Mouse (Mus musculus) gastrocnemius, adult 2 months (tissue): ENCODE results near the gene Cort. TPM values are rescaled to one million over a fixed set of nuclear protein-coding genes. Genes with fewer than 3 reads are reported as not detected.
"Not testable (repeated sequence)": the region's sequence is repeated elsewhere in the genome, so short reads cannot be mapped to it uniquely, and the experiment has no call there.

Source experiments
- DNase-seq: peaks from one replicate; pipeline ENCODE4 v3.0.0; 2022
- H3K27ac ChIP-seq: fragments of 200-600 bp; 2 replicates; pipeline ENCODE4 v1.8.1; 2022; ENCODE audit warnings: mild to moderate bottlenecking
- H3K4me3 ChIP-seq: fragments of 200-600 bp; 2 replicates; pipeline ENCODE4 v1.8.1; 2022; ENCODE audit warnings: mild to moderate bottlenecking, moderate library complexity
- CTCF ChIP-seq: fragments of 200-600 bp; IDR thresholded peaks from 2 replicates; pipeline ENCODE4 v1.8.1; 2022; ENCODE audit warnings: antibody characterized with exemption, mild to moderate bottlenecking, moderate library complexity
- intact Hi-C: fragments of 180-260 bp; cut with DNase I; formaldehyde crosslinking; loops from one replicate; pipeline ENCODE4 v1.15.1; 2025
- total RNA-seq, 2 experiments: library from RNA; stranded (reverse); gene quantifications; 2 replicates each; pipeline ENCODE4 v1.2.3; 2021

Gene Cort
- total RNA-seq, 2 experiments from 2014 or later = 0.36 to 0.51 TPM

DNA sequence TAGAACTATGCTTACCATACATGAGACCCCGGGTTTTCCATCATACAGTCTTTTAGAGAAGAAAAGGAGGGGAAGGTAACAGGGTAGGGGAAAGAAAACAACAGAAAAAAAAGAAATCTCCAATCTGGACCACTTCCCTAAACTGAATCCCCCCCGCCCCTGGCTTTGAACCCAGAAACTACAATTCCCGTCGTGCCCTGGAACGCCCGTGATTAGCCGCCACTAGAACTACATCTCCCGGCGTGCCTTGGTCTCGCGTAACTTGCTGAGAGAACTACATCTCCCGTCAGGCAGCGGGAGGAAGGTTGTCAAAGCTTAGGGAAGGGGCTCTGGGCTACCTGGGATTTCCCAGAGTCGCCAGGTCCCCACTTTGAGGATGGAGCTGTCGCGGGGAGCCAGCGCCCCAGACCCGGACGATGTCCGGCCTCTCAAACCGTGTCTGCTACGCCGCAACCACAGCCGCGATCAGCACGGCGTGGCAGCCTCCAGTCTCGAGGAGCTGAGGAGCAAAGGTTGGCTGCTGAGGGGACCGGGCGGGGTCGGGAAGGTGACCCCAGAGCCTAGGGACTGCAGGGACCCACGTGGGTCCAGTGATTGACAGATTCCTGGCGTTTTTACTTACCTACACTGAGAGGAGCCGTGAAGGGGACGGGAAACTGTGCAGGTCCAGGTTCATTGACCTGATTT lies 22.5 kb downstream of the Cort start, which contains the start of gene Dffa:
Gene Dffa, plus strand, starts transcription at position 272 of the 687 bp plus-strand sequence.
- intact Hi-C loops = no loop called here
- peak within 1 kb of the TSS; percentile 89 for H3K4me3 ChIP-seq
- peak; percentile 93 for DNase-seq
- peak; percentile 19; the same call in 1 of the 2 replicates for TF ChIP-seq CTCF
- peak within 1 kb of the TSS; percentile 91 for H3K27ac ChIP-seq

DNA sequence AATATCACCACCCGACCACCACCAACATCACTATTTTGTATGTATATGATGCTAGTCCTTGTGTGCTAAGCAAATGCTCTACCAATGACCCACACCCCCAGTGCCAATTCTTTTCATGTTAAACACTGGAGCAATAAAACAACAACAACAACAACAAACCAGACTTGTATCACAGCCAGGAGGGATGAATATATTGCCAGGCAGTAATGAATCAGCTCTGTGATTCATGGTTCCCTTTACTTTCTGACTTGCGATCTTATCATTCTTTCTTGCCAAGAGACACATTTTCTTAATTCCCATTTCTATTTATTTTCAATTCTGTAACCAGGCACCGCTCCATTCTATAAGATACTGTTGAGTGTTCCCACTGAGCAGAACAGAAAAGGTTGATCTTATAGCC lies 25.1 kb downstream of the Cort start:
- H3K4me3 ChIP-seq = no peak overlapping the region
- H3K27ac ChIP-seq = no peak overlapping the region
- TF ChIP-seq CTCF = no peak
- no peak for DNase-seq
- intact Hi-C loops = no loop called here

DNA sequence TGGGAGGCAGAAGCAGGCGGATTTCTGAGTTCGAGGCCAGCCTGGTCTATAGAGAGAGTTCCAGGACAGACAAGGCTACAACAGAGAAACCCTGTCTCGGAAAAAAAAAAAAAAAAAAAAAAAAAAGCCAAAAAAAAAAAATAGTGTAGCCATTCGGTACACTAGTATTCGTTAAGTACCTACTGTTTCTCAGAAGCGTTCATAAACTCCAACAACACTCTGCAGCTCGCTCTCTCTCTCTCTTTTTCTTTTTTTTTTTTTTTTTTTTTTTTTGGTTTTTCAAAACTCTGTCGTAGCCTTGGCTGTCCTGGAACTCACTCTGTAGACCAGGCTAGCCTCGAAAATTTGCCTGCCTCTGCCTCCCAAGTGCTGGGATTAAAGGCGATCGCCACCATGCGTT lies 26.1 kb downstream of the Cort start:
- H3K4me3 ChIP-seq, H3K27ac ChIP-seq, intact Hi-C loops, DNase-seq: not testable (repeated sequence)

DNA sequence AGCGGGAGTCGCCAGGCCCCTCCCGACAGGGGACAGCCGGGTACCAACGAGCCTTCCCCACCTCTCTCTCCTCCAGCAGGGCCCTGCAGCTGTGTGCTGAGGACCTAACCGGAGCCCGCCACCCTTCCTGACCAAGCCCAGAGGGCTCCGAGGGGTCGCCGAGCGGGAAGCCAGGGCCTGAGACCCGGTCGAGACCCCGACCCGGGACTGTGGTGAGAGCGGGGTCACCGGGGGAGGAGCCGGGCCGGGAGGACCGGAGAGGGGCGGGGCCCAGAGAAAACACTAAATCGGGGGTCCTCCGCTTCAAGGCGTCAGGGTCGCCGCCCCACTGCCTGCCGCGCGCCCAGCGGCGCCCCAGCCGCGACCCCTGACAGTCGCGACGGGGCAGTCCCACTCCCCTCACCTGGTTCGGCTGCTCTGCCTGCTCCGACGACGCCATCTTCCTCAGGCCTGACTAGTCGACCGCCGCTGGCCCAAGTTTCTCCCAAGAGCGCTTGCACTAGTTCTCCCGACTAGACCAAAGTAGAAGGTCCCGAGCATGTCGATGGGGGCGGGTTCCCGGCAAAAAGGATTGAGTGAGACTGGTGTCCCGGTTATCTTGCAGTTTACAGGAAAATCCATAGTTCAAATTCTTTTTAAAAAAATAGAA lies 27.1 kb downstream of the Cort start, which contains the start of gene Pex14:
Gene Pex14, minus strand, starts transcription at position 508 of the 649 bp plus-strand sequence.
- H3K4me3 ChIP-seq = peak within 1 kb of the TSS; percentile 86
- intact Hi-C loops = no loop called here
- peak within 1 kb of the TSS; percentile 96 for H3K27ac ChIP-seq
- no peak for TF ChIP-seq CTCF
- peak; percentile 92 for DNase-seq

DNA sequence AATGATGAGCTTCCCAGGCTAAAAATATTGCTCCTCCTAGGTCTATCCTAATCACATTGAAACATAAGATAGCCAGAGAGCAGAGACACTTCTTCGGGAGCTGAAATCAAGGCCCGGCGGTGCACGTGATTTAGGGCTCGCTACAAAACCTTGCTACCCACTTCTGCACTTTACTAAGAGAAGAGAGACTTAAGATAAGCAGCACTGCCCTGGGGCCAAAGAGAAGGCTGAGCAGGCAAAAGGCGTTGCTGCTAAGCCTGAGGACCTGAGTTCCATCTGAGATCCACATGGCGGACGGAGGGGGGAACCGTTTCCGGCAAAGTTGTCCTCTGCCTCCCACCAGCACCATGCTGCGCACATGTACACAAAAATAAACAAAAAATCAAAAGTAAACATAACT lies 28.0 kb downstream of the Cort start:
- intact Hi-C loops = no loop called here
- no peak for DNase-seq
- no peak for TF ChIP-seq CTCF
- peak overlapping the region; percentile 86 for H3K4me3 ChIP-seq
- peak overlapping the region; percentile 96; the same call in 1 of the 2 replicates for H3K27ac ChIP-seq

DNA sequence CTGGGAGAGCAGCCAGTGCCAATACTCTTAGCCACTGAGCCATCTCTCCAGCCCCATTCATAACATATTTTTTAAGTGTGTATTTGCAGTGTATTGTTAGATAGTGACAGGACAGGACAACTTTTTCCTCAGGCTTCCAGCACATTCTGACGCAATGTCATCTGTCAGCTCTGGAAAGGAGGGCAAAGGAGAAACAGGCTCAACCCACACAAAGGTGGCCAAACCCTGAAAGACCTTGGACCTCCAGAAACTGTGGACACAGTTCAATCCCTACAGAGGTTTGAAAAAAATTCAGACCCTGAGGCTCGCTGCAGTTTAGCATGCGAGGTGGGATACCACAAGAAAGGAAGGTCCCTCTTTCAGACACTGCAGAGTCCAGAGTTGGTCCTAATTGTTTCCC lies 28.6 kb downstream of the Cort start:
- intact Hi-C loops = no loop called here
- Histone ChIP-seq H3K4me3 (peak overlapping the region; percentile 86), H3K27ac (no peak overlapping the region)
- no peak for TF ChIP-seq CTCF
- no peak for DNase-seq

DNA sequence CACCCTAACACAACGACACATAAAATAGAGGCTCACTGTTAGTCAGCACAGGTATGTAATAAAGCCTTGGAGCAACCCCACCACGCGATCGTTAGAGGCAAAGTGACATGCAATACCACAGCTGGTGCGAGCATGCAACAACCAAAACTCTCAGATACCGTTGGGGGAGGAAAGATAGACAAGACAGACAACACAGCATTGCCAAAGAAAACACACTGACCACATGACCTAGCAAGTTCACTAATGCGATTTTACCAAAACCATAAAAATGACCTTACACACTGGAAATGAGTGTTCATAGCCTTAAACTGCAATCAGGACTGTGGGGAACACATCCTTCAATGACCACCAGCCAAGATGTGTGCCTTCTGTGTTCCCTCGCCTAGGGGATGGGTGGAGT lies 35.2 kb downstream of the Cort start:
- no peak for TF ChIP-seq CTCF

DNA sequence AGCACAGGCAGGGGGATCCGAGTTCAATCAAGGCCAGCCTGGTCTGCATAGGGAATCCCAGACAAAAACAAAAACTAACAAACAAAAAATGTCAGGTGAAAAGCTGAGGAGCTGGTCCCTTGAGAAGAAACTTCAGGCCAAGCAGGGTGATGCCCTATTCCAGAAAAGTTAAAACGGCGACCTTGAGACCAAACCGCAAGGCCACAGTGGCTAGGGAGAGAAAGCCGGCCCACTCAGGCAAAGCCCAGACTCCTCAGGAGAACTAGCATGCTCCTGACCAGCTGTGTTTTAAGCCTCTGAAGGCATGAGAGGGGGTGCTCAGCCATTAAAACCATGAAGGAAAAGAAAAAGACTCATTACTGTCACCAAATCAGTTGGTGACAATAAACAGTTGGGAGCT lies 41.2 kb downstream of the Cort start:
- H3K27ac ChIP-seq = no peak overlapping the region
- intact Hi-C loops = no loop called here
- H3K4me3 ChIP-seq = no peak overlapping the region
- no peak for DNase-seq
- no peak for TF ChIP-seq CTCF

More for the DNA sequence above, 35.2 kb downstream of the Cort start:
- Histone ChIP-seq H3K27ac (no peak overlapping the region), H3K4me3 (no peak overlapping the region)
- intact Hi-C loops = no loop called here
- DNase-seq = no peak

DNA sequence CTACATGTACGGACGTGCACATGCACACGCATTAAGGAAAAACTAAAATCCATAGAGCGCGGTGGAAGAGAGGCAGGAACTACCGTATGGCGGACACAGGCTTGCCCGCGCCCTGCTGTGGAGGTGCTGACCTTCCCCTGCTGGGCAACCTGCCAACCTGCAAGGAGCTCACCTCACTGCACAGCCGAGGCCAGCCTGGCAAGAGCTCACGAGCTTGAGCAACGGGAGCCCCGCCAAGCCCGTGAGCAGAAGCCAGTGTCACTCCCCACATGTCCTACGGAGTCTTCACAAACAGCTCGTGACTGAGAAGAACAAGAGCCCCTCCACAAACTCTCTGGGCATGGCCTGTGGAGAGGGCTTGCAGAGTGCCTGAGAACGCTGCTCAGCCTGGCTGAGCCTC lies 45.0 kb downstream of the Cort start:
- H3K27ac ChIP-seq = peak overlapping the region; percentile 79
- TF ChIP-seq CTCF = no peak
- intact Hi-C loops = no loop called here
- H3K4me3 ChIP-seq = peak overlapping the region; percentile 37
- DNase-seq = peak; percentile 88

DNA sequence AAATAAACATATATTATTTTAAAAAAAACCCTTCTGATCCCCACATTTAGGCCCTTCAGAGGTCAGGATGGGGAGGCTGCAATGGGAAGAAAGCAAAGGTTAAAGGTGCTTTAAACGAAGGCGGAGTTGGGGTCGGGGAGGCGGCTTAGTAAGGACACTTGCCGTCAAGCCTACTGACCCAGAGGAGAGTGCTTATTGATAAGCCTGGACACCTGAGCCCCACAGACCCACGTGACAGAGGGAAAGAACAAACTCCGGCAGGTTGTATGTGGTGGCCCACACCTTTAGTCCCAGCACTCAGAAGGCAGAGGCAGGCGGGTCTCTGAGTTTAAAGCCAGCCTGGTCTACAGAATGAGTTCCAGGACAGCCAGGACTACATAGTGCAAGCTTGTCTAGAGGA lies 46.5 kb downstream of the Cort start:
- intact Hi-C loops = no loop called here
- no peak overlapping the region for H3K4me3 ChIP-seq
- no peak for TF ChIP-seq CTCF
- DNase-seq = no peak
- H3K27ac ChIP-seq = no peak overlapping the region

DNA sequence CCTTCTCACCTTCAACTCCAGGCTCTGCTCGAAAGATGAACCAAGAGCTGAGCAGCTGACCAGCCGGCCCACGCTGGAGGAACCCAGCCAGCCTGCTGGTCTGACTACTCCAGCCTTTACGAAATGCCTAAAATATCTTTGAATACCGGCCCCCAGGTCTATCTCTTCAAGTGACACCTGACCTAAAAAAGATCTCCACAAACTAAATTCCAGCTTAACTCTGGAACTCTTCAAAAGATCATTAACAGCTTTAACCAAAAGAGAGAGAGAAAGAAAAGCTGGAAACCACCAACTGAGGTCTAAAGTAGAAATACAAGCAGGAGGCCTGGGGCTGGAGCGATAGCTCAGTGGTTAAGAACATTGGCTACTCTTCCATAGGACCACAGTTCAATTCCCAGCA lies 46.9 kb downstream of the Cort start:
- Histone ChIP-seq H3K4me3 (no peak overlapping the region), H3K27ac (no peak overlapping the region)
- DNase-seq = no peak
- TF ChIP-seq CTCF = no peak
- intact Hi-C loops = no loop called here

DNA sequence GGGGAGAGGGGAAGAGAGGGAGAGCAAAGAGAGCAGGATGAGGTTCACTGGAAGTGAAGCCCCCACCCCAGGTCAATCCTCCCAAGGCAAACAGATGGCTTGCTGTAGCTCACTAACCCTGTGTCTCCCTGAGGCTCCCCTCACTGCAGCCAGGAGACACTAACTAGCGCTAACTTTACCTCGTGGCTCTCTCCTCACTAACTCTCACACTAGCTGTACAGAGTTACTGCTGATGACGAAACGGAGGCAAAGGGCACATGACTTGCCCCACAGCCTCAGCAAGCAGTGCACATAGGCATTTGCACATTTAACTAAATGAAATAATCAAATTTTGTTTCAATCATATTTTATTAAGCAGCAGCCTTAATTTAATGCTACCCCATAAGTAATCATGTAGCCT lies 48.3 kb downstream of the Cort start:
- no peak for DNase-seq
- no peak overlapping the region for H3K27ac ChIP-seq
- intact Hi-C loops = no loop called here
- no peak overlapping the region for H3K4me3 ChIP-seq
- TF ChIP-seq CTCF = no peak

DNA sequence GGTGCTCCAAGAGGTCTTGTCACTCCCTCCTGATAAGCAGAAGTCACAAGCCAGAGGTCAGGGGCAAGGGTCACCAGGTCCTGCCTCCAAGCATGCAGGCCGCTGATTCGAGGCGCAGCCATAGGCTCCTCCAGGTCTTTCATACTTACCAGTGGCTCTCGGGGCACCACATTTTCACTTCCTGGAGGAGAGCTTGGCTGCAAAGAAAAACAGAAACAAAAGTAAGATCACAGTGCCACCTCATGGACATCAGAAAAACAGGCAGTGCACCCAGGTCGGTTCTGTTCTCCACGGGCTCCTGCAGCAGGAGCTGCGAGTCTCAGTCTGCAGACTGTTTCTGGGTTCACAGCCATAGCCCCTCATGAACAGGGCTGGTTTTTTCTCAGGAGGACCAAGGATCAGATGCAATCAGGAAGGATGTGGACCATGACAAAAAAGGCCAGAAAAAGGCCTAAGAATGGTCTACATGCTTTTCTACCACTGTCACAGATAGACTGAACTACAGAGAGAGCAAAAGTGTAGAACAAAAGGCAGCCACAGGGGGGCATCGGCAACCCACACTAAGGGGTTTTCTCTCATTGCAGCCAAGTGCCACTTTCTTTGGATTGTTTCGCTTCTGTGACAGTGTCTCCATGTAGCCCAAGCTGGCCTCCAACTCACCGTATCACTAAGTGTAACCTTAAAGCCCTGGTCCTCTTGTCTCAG lies 50.5 kb downstream of the Cort start:
- Histone ChIP-seq H3K4me3 (no peak overlapping the region), H3K27ac (no peak overlapping the region; the same call in 1 of the 2 replicates)
- TF ChIP-seq CTCF = peak; percentile 66
- intact Hi-C loops = loop anchor here (2.0 kb wide), 2 partner anchors 61 to 371 kb away; partner anchors contain the start of gene Cenps
- peak; percentile 48 for DNase-seq
